Mouse (Mus musculus): ENCODE measurements at regions not wholly inside any gene's neighbourhood (a gene's known extent, or its start where the extent isn't known, plus 50 kb on each side); places are given as distances from the start of the nearest gene placed in this dataset.

- Histone ChIP-seq H3K36me3 (ENCODE audit: control insufficient read depth, insufficient read depth, low read length) (no peaks in the 10 kb centered on the region), H3K27ac (ENCODE audit: insufficient read depth, low read length) (no peak overlapping the region), H3K27me3 (ENCODE audit: control insufficient read depth, insufficient read depth, low read length) (no peaks in the 10 kb centered on the region), H3K4me3 (ENCODE audit: extremely low read depth, insufficient read depth, insufficient read length) (no peak overlapping the region), H3K4me1 (ENCODE audit: control insufficient read depth, insufficient read depth, insufficient read length) (no peaks in the 10 kb centered on the region)
- TF ChIP-seq CTCF (IDR thresholded peaks at IDR 0.05; ENCODE audit: extremely low read depth, insufficient read depth, insufficient read length, insufficient replicate concordance) = no peak
- 88% methylated on average over 2 of the region's 2 CpGs for WGBS
- DNase-seq (ENCODE audit: low read depth in 1 of 2, low spot score in 2 of 2) = no peak
These were observed 149.3 kb upstream of the Kctd3 start for GRCm38 (mm10) chr1:189156906-189157305.

- 83% methylated on average over 2 of the region's 2 CpGs for WGBS
- no peaks in the 10 kb centered on the region for H3K36me3 ChIP-seq (ENCODE audit: control insufficient read depth, insufficient read depth, low read length)
- H3K27ac ChIP-seq (ENCODE audit: insufficient read depth, low read length) = no peak overlapping the region
- H3K4me1 ChIP-seq (ENCODE audit: control insufficient read depth, insufficient read depth, insufficient read length) = no peaks in the 10 kb centered on the region
- H3K4me3 ChIP-seq (ENCODE audit: extremely low read depth, insufficient read depth, insufficient read length) = no peak overlapping the region
- H3K27me3 ChIP-seq (ENCODE audit: control insufficient read depth, insufficient read depth, low read length) = no peaks in the 10 kb centered on the region
- TF ChIP-seq CTCF (IDR thresholded peaks at IDR 0.05; ENCODE audit: extremely low read depth, insufficient read depth, insufficient read length, insufficient replicate concordance) = no peak
- no peak for DNase-seq (ENCODE audit: low read depth in 1 of 2, low spot score in 2 of 2)
These were observed 146.7 kb upstream of the Kctd3 start for GRCm38 (mm10) chr1:189154376-189154775.

GRCm38 (mm10) chr1:189153150-189153549 is 145.5 kb upstream of the Kctd3 start:
- H3K36me3 ChIP-seq (ENCODE audit: control insufficient read depth, insufficient read depth, low read length) = no peaks in the 10 kb centered on the region
- no peaks in the 10 kb centered on the region for H3K4me1 ChIP-seq (ENCODE audit: control insufficient read depth, insufficient read depth, insufficient read length)
- no peak for DNase-seq (ENCODE audit: low read depth in 1 of 2, low spot score in 2 of 2)
- WGBS = 87% methylated on average over 10 of the region's 10 CpGs
- no peak overlapping the region for H3K4me3 ChIP-seq (ENCODE audit: extremely low read depth, insufficient read depth, insufficient read length)
- no peaks in the 10 kb centered on the region for H3K27me3 ChIP-seq (ENCODE audit: control insufficient read depth, insufficient read depth, low read length)
- H3K27ac ChIP-seq (ENCODE audit: insufficient read depth, low read length) = no peak overlapping the region
- no peak for TF ChIP-seq CTCF (IDR thresholded peaks at IDR 0.05; ENCODE audit: extremely low read depth, insufficient read depth, insufficient read length, insufficient replicate concordance)
- TF ChIP-seq POLR2A (IDR thresholded peaks at IDR 0.05; ENCODE audit: low read depth, low read length) = no peak

GRCm38 (mm10) chr1:189142982-189143451 is 135.4 kb upstream of the Kctd3 start:
- Histone ChIP-seq H3K4me1 (ENCODE audit: control insufficient read depth, insufficient read depth, insufficient read length) (no peaks in the 10 kb centered on the region), H3K27ac (ENCODE audit: insufficient read depth, low read length) (no peak overlapping the region), H3K27me3 (ENCODE audit: control insufficient read depth, insufficient read depth, low read length) (no peaks in the 10 kb centered on the region), H3K4me3 (ENCODE audit: extremely low read depth, insufficient read depth, insufficient read length) (no peak overlapping the region), H3K36me3 (ENCODE audit: control insufficient read depth, insufficient read depth, low read length) (no peaks in the 10 kb centered on the region)
- 88% methylated on average over 9 of the region's 9 CpGs for WGBS
- DNase-seq (ENCODE audit: low read depth in 1 of 2, low spot score in 2 of 2) = no peak
- TF ChIP-seq POLR2A (IDR thresholded peaks at IDR 0.05; ENCODE audit: low read depth, low read length) (no peak), CTCF (IDR thresholded peaks at IDR 0.05; ENCODE audit: extremely low read depth, insufficient read depth, insufficient read length, insufficient replicate concordance) (no peak)

GRCm38 (mm10) chr1:189142551-189142950 is 134.9 kb upstream of the Kctd3 start:
- no peak for TF ChIP-seq CTCF (IDR thresholded peaks at IDR 0.05; ENCODE audit: extremely low read depth, insufficient read depth, insufficient read length, insufficient replicate concordance)
- TF ChIP-seq POLR2A (IDR thresholded peaks at IDR 0.05; ENCODE audit: low read depth, low read length) = no peak
- Histone ChIP-seq H3K27me3 (ENCODE audit: control insufficient read depth, insufficient read depth, low read length) (no peaks in the 10 kb centered on the region), H3K36me3 (ENCODE audit: control insufficient read depth, insufficient read depth, low read length) (no peaks in the 10 kb centered on the region), H3K4me1 (ENCODE audit: control insufficient read depth, insufficient read depth, insufficient read length) (no peaks in the 10 kb centered on the region), H3K27ac (ENCODE audit: insufficient read depth, low read length) (no peak overlapping the region), H3K4me3 (ENCODE audit: extremely low read depth, insufficient read depth, insufficient read length) (no peak overlapping the region)
- no peak for DNase-seq (ENCODE audit: low read depth in 1 of 2, low spot score in 2 of 2)
- 81% methylated on average over 7 of the region's 7 CpGs for WGBS

DNA sequence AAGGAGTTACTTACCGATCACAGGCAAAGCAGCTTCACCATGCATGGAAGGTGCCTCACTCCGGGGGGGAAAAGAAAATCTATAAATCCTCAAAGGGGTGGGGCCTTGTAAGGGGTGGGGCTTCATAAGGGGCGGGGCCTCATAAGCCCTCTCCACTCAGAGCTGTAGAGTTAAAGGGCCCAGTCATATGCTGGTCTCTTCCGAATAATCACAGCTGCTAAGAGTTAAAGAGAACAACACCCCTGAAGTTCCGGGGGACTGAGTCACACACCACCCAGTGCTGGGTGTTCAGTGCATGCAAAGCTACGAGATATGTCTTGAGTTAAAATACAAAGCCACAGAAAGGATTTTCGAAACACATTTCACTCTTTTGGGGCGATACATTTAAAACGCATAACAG is 134.1 kb upstream of the Kctd3 start:
- DNase-seq (ENCODE audit: low read depth in 1 of 2, low spot score in 2 of 2) = no peak
- TF ChIP-seq CTCF (IDR thresholded peaks at IDR 0.05; ENCODE audit: extremely low read depth, insufficient read depth, insufficient read length, insufficient replicate concordance) (no peak), POLR2A (IDR thresholded peaks at IDR 0.05; ENCODE audit: low read depth, low read length) (no peak)
- Histone ChIP-seq H3K4me3 (ENCODE audit: extremely low read depth, insufficient read depth, insufficient read length) (no peak overlapping the region), H3K27ac (ENCODE audit: insufficient read depth, low read length) (no peak overlapping the region), H3K36me3 (ENCODE audit: control insufficient read depth, insufficient read depth, low read length) (no peaks in the 10 kb centered on the region), H3K4me1 (ENCODE audit: control insufficient read depth, insufficient read depth, insufficient read length) (no peaks in the 10 kb centered on the region), H3K27me3 (ENCODE audit: control insufficient read depth, insufficient read depth, low read length) (no peaks in the 10 kb centered on the region)
- 88% methylated on average over 9 of the region's 9 CpGs for WGBS

- Histone ChIP-seq H3K4me3 (ENCODE audit: extremely low read depth, insufficient read depth, insufficient read length) (no peak overlapping the region), H3K27ac (ENCODE audit: insufficient read depth, low read length) (no peak overlapping the region), H3K36me3 (ENCODE audit: control insufficient read depth, insufficient read depth, low read length) (no peaks in the 10 kb centered on the region), H3K27me3 (ENCODE audit: control insufficient read depth, insufficient read depth, low read length) (no peaks in the 10 kb centered on the region), H3K4me1 (ENCODE audit: control insufficient read depth, insufficient read depth, insufficient read length) (no peaks in the 10 kb centered on the region)
- TF ChIP-seq CTCF (IDR thresholded peaks at IDR 0.05; ENCODE audit: extremely low read depth, insufficient read depth, insufficient read length, insufficient replicate concordance) (no peak), POLR2A (IDR thresholded peaks at IDR 0.05; ENCODE audit: low read depth, low read length) (no peak)
- WGBS = 83% methylated on average over 7 of the region's 7 CpGs
- no peak for DNase-seq (ENCODE audit: low read depth in 1 of 2, low spot score in 2 of 2)
These were observed 129.2 kb upstream of the Kctd3 start for GRCm38 (mm10) chr1:189136731-189137385.
